ENCODE assay signal across 8 mouse cellular contexts in genomic region chr13:9763828-9764645, GRCm38 (mm10). TPM values are rescaled to one million over a fixed set of nuclear protein-coding genes. Genes with fewer than 3 reads are reported as not detected.
DNase-seq lines count a peak whose midpoint lies in the region; ATAC-seq and TF ChIP-seq lines count a peak whose summit lies in the region.

No protein-coding gene starts in this region.

- peak; percentile 77 for ATAC-seq in midbrain, postnatal 0 days (ENCODE audit: low FRiP score)

- H3K27ac ChIP-seq in embryonic facial prominence, embryonic 10.5 days (replicated peaks) = peak overlapping the region; percentile 100
- peak overlapping the region; percentile 91 for H3K27ac ChIP-seq in kidney, adult 2 months (ENCODE audit: insufficient read depth, low read depth, low read length)
- H3K27ac ChIP-seq in midbrain, postnatal 0 days (ENCODE audit: low read depth, low read length) = peak overlapping the region; percentile 99

- H3K9me3 ChIP-seq in embryonic facial prominence, embryonic 10.5 days = no peaks in the 10 kb centered on the region
- H3K9me3 ChIP-seq in midbrain, postnatal 0 days (ENCODE audit: low read length) = no peaks in the 10 kb centered on the region

- no peak for TF ChIP-seq POLR2A in kidney, adult 2 months (IDR thresholded peaks at IDR 0.05; ENCODE audit: low read depth, low read length)

- H3K4me1 ChIP-seq in embryonic facial prominence, embryonic 10.5 days = peaks cover 58% of the 10 kb centered on the region
- peaks cover 15% of the 10 kb centered on the region for H3K4me1 ChIP-seq in kidney, adult 2 months (ENCODE audit: control insufficient read depth, insufficient read depth, low read length)
- peaks cover 11% of the 10 kb centered on the region; the same call in 1 of the 2 replicates for H3K4me1 ChIP-seq in midbrain, postnatal 0 days (ENCODE audit: insufficient read depth, low read length)

- 1% methylated on average over 110 of the region's 111 CpGs for WGBS in embryonic facial prominence, embryonic 10.5 days
- under 1% methylated on average over 88 of the region's 111 CpGs for WGBS in kidney, adult 2 months
- under 1% methylated on average over 43 of the region's 111 CpGs for WGBS in midbrain, postnatal 0 days

- H3K27me3 ChIP-seq in embryonic facial prominence, embryonic 10.5 days (replicated peaks; ENCODE audit: low read depth, poor library complexity, severe bottlenecking) = no peaks in the 10 kb centered on the region
- no peaks in the 10 kb centered on the region for H3K27me3 ChIP-seq in kidney, adult 2 months (replicated peaks; ENCODE audit: control insufficient read depth, insufficient read depth, low read length)
- H3K27me3 ChIP-seq in midbrain, postnatal 0 days (ENCODE audit: insufficient read depth, low read length) = no peaks in the 10 kb centered on the region

- peak overlapping the region; percentile 96 for H3K4me3 ChIP-seq in embryonic facial prominence, embryonic 10.5 days
- H3K4me3 ChIP-seq in kidney, adult 2 months (ENCODE audit: insufficient read depth, low read depth, low read length) = peak overlapping the region; percentile 90
- H3K4me3 ChIP-seq in midbrain, postnatal 0 days (ENCODE audit: low read depth, low read length) = peak overlapping the region; percentile 83

- no peak for TF ChIP-seq CTCF in kidney, adult 2 months (conservative IDR thresholded peaks at IDR 0.05; ENCODE audit: insufficient read depth, insufficient read length, low read depth, low read length)
- no peak for TF ChIP-seq CTCF in midbrain, postnatal 0 days (IDR thresholded peaks at IDR 0.05)

- H3K9ac ChIP-seq in midbrain, postnatal 0 days (replicated peaks; ENCODE audit: low read length, poor library complexity, severe bottlenecking) = peak overlapping the region; percentile 99

- peak overlapping the region; percentile 71 for H3K4me2 ChIP-seq in midbrain, postnatal 0 days (ENCODE audit: low read depth, low read length, poor library complexity, severe bottlenecking)

- no peaks in the 10 kb centered on the region for H3K36me3 ChIP-seq in embryonic facial prominence, embryonic 10.5 days (replicated peaks)
- H3K36me3 ChIP-seq in kidney, adult 2 months (ENCODE audit: control insufficient read depth, insufficient read depth, low read length) = no peaks in the 10 kb centered on the region
- no peaks in the 10 kb centered on the region for H3K36me3 ChIP-seq in midbrain, postnatal 0 days (ENCODE audit: insufficient read depth, low read length)

- peak; percentile 51 to 58 for DNase-seq in left cerebral cortex, adult 18-20 months (ENCODE audit: low spot score in 2 of 2)
- no peak for DNase-seq in left cerebral cortex, adult 11 months (ENCODE audit: low spot score)
- DNase-seq in embryonic facial prominence, embryonic 10.5 days (ENCODE audit: low spot score) = peak; percentile 78
- peak; percentile 77 to 87 for DNase-seq in heart, adult 18-20 months
- peak; percentile 82 for DNase-seq in kidney, adult 2 months
- peak; percentile 72 for DNase-seq in liver
- peak; percentile 74 for DNase-seq in midbrain, postnatal 0 days (ENCODE audit: low spot score)
- peak; percentile 72 to 78 for DNase-seq in spleen, postnatal 36 days (ENCODE audit: low spot score in 2 of 2)

RNA-seq across cellular contexts. Expression of gene Zmynd11, which starts 1.1 kb away (rescaled TPM):
- total RNA-seq in left cerebral cortex, adult 18-20 months (2021) = 100 to 1,000 TPM; 227 to 249 TPM
- polyA plus RNA-seq in embryonic facial prominence, embryonic 10.5 days (2016; fragmentation: Nextera tagmentation; extraction: Ambion mirVana) = 102 and 106 TPM in 2 replicates
- total RNA-seq in heart, adult 18-20 months (2021) = 100 to 1,000 TPM; 115 to 116 TPM
- 42.8 and 47.4 TPM in 2 replicates for polyA plus RNA-seq in kidney, adult 2 months (2012; rRNA removed)
- total RNA-seq in midbrain, postnatal 0 days (2014; rRNA removed) = 163 and 222 TPM in 2 replicates
- polyA plus RNA-seq in midbrain, postnatal 0 days (2015; fragmentation: Nextera tagmentation; extraction: Ambion mirVana) = 138 and 157 TPM in 2 replicates
